Mouse (Mus musculus): ENCODE measurements at regions not wholly inside any gene's neighbourhood (a gene's known extent, or its start where the extent isn't known, plus 50 kb on each side); places are given as distances from the start of the nearest gene placed in this dataset.
A peak's percentile ranks its signal among the peaks of the same experiment; 100 is the strongest.

GRCm38 (mm10) chr15:67048621-67049020 is 547.9 kb upstream of the Lrrc6 start:
- Histone ChIP-seq H3K36me3 (ENCODE audit: control insufficient read depth, insufficient read depth, low read length) (no peaks in the 10 kb centered on the region), H3K4me3 (ENCODE audit: low read depth, low read length) (no peak overlapping the region), H3K4me1 (ENCODE audit: control insufficient read depth, insufficient read depth, low read length) (no peaks in the 10 kb centered on the region), H3K27ac (ENCODE audit: low read depth, low read length) (no peak overlapping the region), H3K9me3 (ENCODE audit: control insufficient read depth, low read length) (no peaks in the 10 kb centered on the region), H3K4me2 (no peak overlapping the region), H3K27me3 (ENCODE audit: control insufficient read depth, insufficient read depth, low read length) (no peaks in the 10 kb centered on the region), H3K9ac (ENCODE audit: low read length) (no peak overlapping the region)
- 91% methylated on average over 4 of the region's 4 CpGs for WGBS
- peak; percentile 62 for DNase-seq (ENCODE audit: low spot score, missing footprints)
- no peak for ATAC-seq (ENCODE audit: low FRiP score)

- Histone ChIP-seq H3K9ac (ENCODE audit: low read length) (no peak overlapping the region), H3K4me2 (no peak overlapping the region), H3K27me3 (ENCODE audit: control insufficient read depth, insufficient read depth, low read length) (no peaks in the 10 kb centered on the region), H3K27ac (ENCODE audit: low read depth, low read length) (no peak overlapping the region), H3K9me3 (ENCODE audit: control insufficient read depth, low read length) (no peaks in the 10 kb centered on the region), H3K4me3 (ENCODE audit: low read depth, low read length) (no peak overlapping the region), H3K36me3 (ENCODE audit: control insufficient read depth, insufficient read depth, low read length) (no peaks in the 10 kb centered on the region), H3K4me1 (ENCODE audit: control insufficient read depth, insufficient read depth, low read length) (no peaks in the 10 kb centered on the region)
- ATAC-seq (ENCODE audit: low FRiP score) = no peak
- WGBS = 95% methylated on average over 5 of the region's 5 CpGs
- no peak for DNase-seq (ENCODE audit: low spot score, missing footprints)
These were observed 547.4 kb upstream of the Lrrc6 start for GRCm38 (mm10) chr15:67048148-67048547.

GRCm38 (mm10) chr15:67045920-67046804 is 545.5 kb upstream of the Lrrc6 start:
- Histone ChIP-seq H3K27ac (ENCODE audit: low read depth, low read length) (no peak overlapping the region), H3K27me3 (ENCODE audit: control insufficient read depth, insufficient read depth, low read length) (no peaks in the 10 kb centered on the region), H3K9ac (ENCODE audit: low read length) (no peak overlapping the region), H3K9me3 (ENCODE audit: control insufficient read depth, low read length) (no peaks in the 10 kb centered on the region), H3K4me3 (ENCODE audit: low read depth, low read length) (no peak overlapping the region), H3K36me3 (ENCODE audit: control insufficient read depth, insufficient read depth, low read length) (no peaks in the 10 kb centered on the region), H3K4me2 (no peak overlapping the region), H3K4me1 (ENCODE audit: control insufficient read depth, insufficient read depth, low read length) (no peaks in the 10 kb centered on the region)
- no peak for ATAC-seq (ENCODE audit: low FRiP score)
- DNase-seq (ENCODE audit: low spot score, missing footprints) = peak; percentile 69
- WGBS = 85% methylated on average over 12 of the region's 12 CpGs

GRCm38 (mm10) chr15:67045329-67045728 is 544.6 kb upstream of the Lrrc6 start:
- H3K4me3 ChIP-seq (ENCODE audit: low read depth, low read length) = no peak overlapping the region
- no peaks in the 10 kb centered on the region for H3K27me3 ChIP-seq (ENCODE audit: control insufficient read depth, insufficient read depth, low read length)
- DNase-seq (ENCODE audit: low spot score, missing footprints) (no peak), ATAC-seq (ENCODE audit: low FRiP score) (no peak)
- no peaks in the 10 kb centered on the region for H3K9me3 ChIP-seq (ENCODE audit: control insufficient read depth, low read length)
- H3K4me1 ChIP-seq (ENCODE audit: control insufficient read depth, insufficient read depth, low read length) = no peaks in the 10 kb centered on the region
- no peak overlapping the region for H3K27ac ChIP-seq (ENCODE audit: low read depth, low read length)
- no peaks in the 10 kb centered on the region for H3K36me3 ChIP-seq (ENCODE audit: control insufficient read depth, insufficient read depth, low read length)
- 67% methylated on average over 3 of the region's 3 CpGs for WGBS
- H3K4me2 ChIP-seq = no peak overlapping the region
- H3K9ac ChIP-seq (ENCODE audit: low read length) = no peak overlapping the region

GRCm38 (mm10) chr15:67044806-67045205 is 544.1 kb upstream of the Lrrc6 start:
- Histone ChIP-seq H3K4me2 (no peak overlapping the region), H3K4me1 (ENCODE audit: control insufficient read depth, insufficient read depth, low read length) (no peaks in the 10 kb centered on the region; the same call in 1 of the 2 replicates), H3K36me3 (ENCODE audit: control insufficient read depth, insufficient read depth, low read length) (no peaks in the 10 kb centered on the region), H3K4me3 (ENCODE audit: low read depth, low read length) (no peak overlapping the region), H3K27me3 (ENCODE audit: control insufficient read depth, insufficient read depth, low read length) (no peaks in the 10 kb centered on the region), H3K27ac (ENCODE audit: low read depth, low read length) (no peak overlapping the region), H3K9ac (ENCODE audit: low read length) (no peak overlapping the region), H3K9me3 (ENCODE audit: control insufficient read depth, low read length) (no peaks in the 10 kb centered on the region)
- no peak for DNase-seq (ENCODE audit: low spot score, missing footprints)
- no peak for ATAC-seq (ENCODE audit: low FRiP score)
- 87% methylated on average over 4 of the region's 4 CpGs for WGBS

- Histone ChIP-seq H3K27ac (ENCODE audit: low read depth, low read length) (no peak overlapping the region), H3K9me3 (ENCODE audit: control insufficient read depth, low read length) (no peaks in the 10 kb centered on the region), H3K4me3 (ENCODE audit: low read depth, low read length) (no peak overlapping the region), H3K4me2 (no peak overlapping the region), H3K4me1 (ENCODE audit: control insufficient read depth, insufficient read depth, low read length) (no peaks in the 10 kb centered on the region; the same call in 1 of the 2 replicates), H3K27me3 (ENCODE audit: control insufficient read depth, insufficient read depth, low read length) (no peaks in the 10 kb centered on the region), H3K36me3 (ENCODE audit: control insufficient read depth, insufficient read depth, low read length) (no peaks in the 10 kb centered on the region), H3K9ac (ENCODE audit: low read length) (no peak overlapping the region)
- WGBS = 82% methylated on average over 2 of the region's 2 CpGs
- DNase-seq (ENCODE audit: low spot score, missing footprints) (no peak), ATAC-seq (ENCODE audit: low FRiP score) (no peak)
These were observed 541.4 kb upstream of the Lrrc6 start for GRCm38 (mm10) chr15:67042131-67042530.

- DNase-seq (ENCODE audit: low spot score, missing footprints) = peak; percentile 85
- no peak overlapping the region for H3K27ac ChIP-seq (ENCODE audit: low read depth, low read length)
- ATAC-seq (ENCODE audit: low FRiP score) = no peak; the same call in 1 of the 2 replicates
- H3K9me3 ChIP-seq (ENCODE audit: control insufficient read depth, low read length) = no peaks in the 10 kb centered on the region
- no peaks in the 10 kb centered on the region for H3K27me3 ChIP-seq (ENCODE audit: control insufficient read depth, insufficient read depth, low read length)
- no peaks in the 10 kb centered on the region for H3K36me3 ChIP-seq (ENCODE audit: control insufficient read depth, insufficient read depth, low read length)
- no peaks in the 10 kb centered on the region; the same call in 1 of the 2 replicates for H3K4me1 ChIP-seq (ENCODE audit: control insufficient read depth, insufficient read depth, low read length)
- H3K4me2 ChIP-seq = peak overlapping the region; percentile 55; the same call in 1 of the 2 replicates
- H3K4me3 ChIP-seq (ENCODE audit: low read depth, low read length) = no peak overlapping the region
- 58% methylated on average over 12 of the region's 12 CpGs for WGBS
- no peak overlapping the region for H3K9ac ChIP-seq (ENCODE audit: low read length)
These were observed 539.5 kb upstream of the Lrrc6 start for GRCm38 (mm10) chr15:67040229-67040628.

GRCm38 (mm10) chr15:67039421-67039907 is 538.8 kb upstream of the Lrrc6 start:
- peak; percentile 90 for DNase-seq (ENCODE audit: low spot score, missing footprints)
- no peak overlapping the region for H3K27ac ChIP-seq (ENCODE audit: low read depth, low read length)
- no peaks in the 10 kb centered on the region for H3K9me3 ChIP-seq (ENCODE audit: control insufficient read depth, low read length)
- H3K4me3 ChIP-seq (ENCODE audit: low read depth, low read length) = peak overlapping the region; percentile 33
- no peaks in the 10 kb centered on the region; the same call in 1 of the 2 replicates for H3K4me1 ChIP-seq (ENCODE audit: control insufficient read depth, insufficient read depth, low read length)
- H3K27me3 ChIP-seq (ENCODE audit: control insufficient read depth, insufficient read depth, low read length) = no peaks in the 10 kb centered on the region
- no peaks in the 10 kb centered on the region for H3K36me3 ChIP-seq (ENCODE audit: control insufficient read depth, insufficient read depth, low read length)
- 6% methylated on average over 16 of the region's 16 CpGs for WGBS
- peak; percentile 91 for ATAC-seq (ENCODE audit: low FRiP score)
- H3K9ac ChIP-seq (ENCODE audit: low read length) = peak overlapping the region; percentile 65
- H3K4me2 ChIP-seq = peak overlapping the region; percentile 55

GRCm38 (mm10) chr15:67037647-67038046 is 536.9 kb upstream of the Lrrc6 start:
- Histone ChIP-seq H3K4me3 (ENCODE audit: low read depth, low read length) (no peak overlapping the region), H3K27me3 (ENCODE audit: control insufficient read depth, insufficient read depth, low read length) (no peaks in the 10 kb centered on the region), H3K36me3 (ENCODE audit: control insufficient read depth, insufficient read depth, low read length) (no peaks in the 10 kb centered on the region), H3K4me1 (ENCODE audit: control insufficient read depth, insufficient read depth, low read length) (no peaks in the 10 kb centered on the region; the same call in 1 of the 2 replicates), H3K9ac (ENCODE audit: low read length) (no peak overlapping the region), H3K9me3 (ENCODE audit: control insufficient read depth, low read length) (no peaks in the 10 kb centered on the region), H3K27ac (ENCODE audit: low read depth, low read length) (no peak overlapping the region), H3K4me2 (no peak overlapping the region)
- 89% methylated on average over 4 of the region's 4 CpGs for WGBS
- DNase-seq (ENCODE audit: low spot score, missing footprints) = no peak
- ATAC-seq (ENCODE audit: low FRiP score) = no peak

Data from midbrain, embryonic 11.5 days (tissue).